Mouse (Mus musculus) bone marrow macrophage, adult 2 months (primary cell): Measurements from ENCODE around the gene Defa30. TPM values are rescaled to one million over a fixed set of nuclear protein-coding genes. Genes with fewer than 3 reads are reported as not detected.
"Not testable (repeated sequence)": the region's sequence is repeated elsewhere in the genome, so short reads cannot be mapped to it uniquely, and the experiment has no call there.

ENCODE experiments used
- H3K27ac ChIP-seq: 2 replicates; pipeline ENCODE4 v1.5.1; 2012; ENCODE audit warnings: low read depth, low read length; ENCODE audit not compliant: insufficient read depth
- H3K4me1 ChIP-seq: 2 replicates; pipeline ENCODE4 v1.6.1; 2012; ENCODE audit warnings: low read length; ENCODE audit not compliant: control insufficient read depth, insufficient read depth
- H3K4me3 ChIP-seq: 2 replicates; pipeline ENCODE4 v1.5.1; 2012; ENCODE audit warnings: mild to moderate bottlenecking, low read length, moderate library complexity; ENCODE audit not compliant: insufficient read depth
- CTCF ChIP-seq: IDR thresholded peaks from 2 replicates; pipeline ENCODE4 v1.5.1; 2012; ENCODE audit warnings: low read depth, mild to moderate bottlenecking, low read length, moderate library complexity
- polyA plus RNA-seq: library from polyadenylated mRNA; stranded (reverse); fragments of >200 nt; gene quantifications from 2 replicates; pipeline ENCODE4 v1.2.4, GENCODE M21; 2012; ENCODE audit not compliant: missing spikeins, insufficient read depth, insufficient read length

Defa30 gene
- not detected in 2 replicates for polyA plus RNA-seq

- H3K4me1 ChIP-seq, H3K27ac ChIP-seq, H3K4me3 ChIP-seq: not testable (repeated sequence)
Observed at GRCm38 (mm10) chr8:21134342-21134741, at the start of gene Defa30. Gene Defa30, plus strand, starts transcription at chr8:21134642.

DNA sequence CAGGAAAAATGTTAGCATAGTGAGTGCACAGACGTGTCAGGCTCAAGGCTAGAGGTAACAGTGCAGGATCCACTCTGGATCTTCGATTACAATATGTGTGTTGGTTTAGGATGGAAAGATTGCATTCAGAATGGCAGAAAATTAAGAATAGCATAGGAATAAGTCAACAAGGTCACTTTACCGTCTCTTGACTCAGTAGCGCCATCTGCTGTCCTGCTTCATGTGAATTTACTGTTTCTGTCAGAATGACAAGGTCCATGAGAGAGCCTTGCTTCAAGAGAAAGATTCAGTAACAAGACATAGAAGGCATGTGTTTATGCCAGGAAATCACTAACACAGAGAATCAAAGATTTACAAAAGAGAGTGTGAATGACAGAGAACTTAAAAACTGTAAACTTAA, 41.3 kb upstream of the Defa30 start:
- no peak for TF ChIP-seq CTCF
- no peak overlapping the region for H3K27ac ChIP-seq
- no peaks in the 10 kb centered on the region for H3K4me1 ChIP-seq
- H3K4me3 ChIP-seq = no peak overlapping the region

GRCm38 (mm10) chr8:21095950-21096349, 38.5 kb upstream of the Defa30 start, which contains the start of gene Gm14851:
Gene Gm14851, minus strand, starts transcription at chr8:21096050.
- not testable (repeated sequence) for H3K4me3 ChIP-seq, H3K4me1 ChIP-seq, H3K27ac ChIP-seq

DNA sequence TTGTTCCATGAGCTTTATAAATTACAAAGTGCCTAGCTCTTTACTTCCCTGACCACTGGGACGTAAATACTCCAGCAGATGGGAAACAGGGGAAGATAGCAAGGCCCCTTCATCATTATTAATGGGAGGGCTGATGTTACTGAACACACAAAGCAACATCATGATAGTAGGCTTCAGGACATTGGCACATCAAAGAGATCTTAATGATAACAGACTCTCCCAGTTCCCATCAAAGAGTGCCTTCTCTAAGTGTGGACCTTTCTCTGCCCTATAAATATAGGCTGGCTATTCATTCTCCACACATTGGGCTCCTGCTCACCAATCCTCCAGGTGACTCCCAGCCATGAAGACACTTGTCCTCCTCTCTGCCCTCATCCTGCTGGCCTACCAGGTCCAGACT, 27.5 kb downstream of the Defa30 start, which contains the start of gene Defa22:
Gene Defa22, plus strand, starts transcription at position 301 of the 400 bp plus-strand sequence.
- H3K4me1 ChIP-seq, H3K27ac ChIP-seq, H3K4me3 ChIP-seq: not testable (repeated sequence)

Other genes with a start within 250 kb of the Defa30 start
- gene Defb33, start 242.0 kb upstream of the Defa30 start, polyA plus RNA-seq = not detected in 2 replicates
- gene Gm15056, start 232.0 kb upstream of the Defa30 start, polyA plus RNA-seq = not detected in 2 replicates
- not detected in 2 replicates for gene Gm6040, start 212.6 kb upstream of the Defa30 start, polyA plus RNA-seq
- not detected in 2 replicates for gene AY761185, start 189.9 kb upstream of the Defa30 start, polyA plus RNA-seq
- not detected in 2 replicates for gene Defa21, start 109.1 kb upstream of the Defa30 start, polyA plus RNA-seq
- gene Defa23, start 79.6 kb upstream of the Defa30 start, polyA plus RNA-seq = not detected in 2 replicates
- gene Defa35, start 69.6 kb upstream of the Defa30 start, polyA plus RNA-seq = not detected in 2 replicates
- gene Defa25, start 50.2 kb upstream of the Defa30 start, polyA plus RNA-seq = not detected in 2 replicates
- not detected in 2 replicates for gene Gm14851, start 38.6 kb upstream of the Defa30 start, polyA plus RNA-seq
- gene Defa22, start 27.6 kb downstream of the Defa30 start, polyA plus RNA-seq = not detected in 2 replicates
- not detected in 2 replicates for gene Defa31, start 57.0 kb downstream of the Defa30 start, polyA plus RNA-seq
- not detected in 2 replicates for gene Gm15293, start 66.9 kb downstream of the Defa30 start, polyA plus RNA-seq
- not detected in 2 replicates for gene Gm15292, start 115.1 kb downstream of the Defa30 start, polyA plus RNA-seq
- not detected in 2 replicates for gene Defa27, start 180.9 kb downstream of the Defa30 start, polyA plus RNA-seq
- not detected in 2 replicates for gene Defa29, start 192.4 kb downstream of the Defa30 start, polyA plus RNA-seq
- not detected in 2 replicates for gene Defa2, start 243.9 kb downstream of the Defa30 start, polyA plus RNA-seq